Mouse (Mus musculus): ENCODE measurements around the gene Setdb1. TPM values are rescaled to one million over a fixed set of nuclear protein-coding genes. Genes with fewer than 3 reads are reported as not detected.

The Setdb1 gene
- polyA plus RNA-seq, 1 experiment from 2014 or later = 31.6 TPM

GRCm38 (mm10) chr3:95315094-95315843, 41.7 kb downstream of the Setdb1 start:
- Histone ChIP-seq H3K9ac (ENCODE audit: low read depth, low read length) (peak overlapping the region; percentile 99), H3K27ac (ENCODE audit: low read depth, low read length) (peak overlapping the region; percentile 96), H3K9me3 (replicated peaks; ENCODE audit: control insufficient read depth, low read length) (no peaks in the 10 kb centered on the region), H3K36me3 (ENCODE audit: control insufficient read depth, insufficient read depth, low read length) (no peaks in the 10 kb centered on the region), H3K4me2 (peak overlapping the region; percentile 94), H3K4me3 (ENCODE audit: low read depth, low read length) (peak overlapping the region; percentile 91), H3K4me1 (ENCODE audit: control insufficient read depth, insufficient read depth, low read length) (peaks cover 45% of the 10 kb centered on the region), H3K27me3 (ENCODE audit: control insufficient read depth, insufficient read depth, low read length) (no peaks in the 10 kb centered on the region)
- ATAC-seq (replicated peaks; ENCODE audit: insufficient number of reproducible peaks, low FRiP score, low TSS enrichment) = peak; percentile 88
- under 1% methylated on average over 62 of the region's 71 CpGs for WGBS (ENCODE audit: insufficient replicate concordance)

DNA sequence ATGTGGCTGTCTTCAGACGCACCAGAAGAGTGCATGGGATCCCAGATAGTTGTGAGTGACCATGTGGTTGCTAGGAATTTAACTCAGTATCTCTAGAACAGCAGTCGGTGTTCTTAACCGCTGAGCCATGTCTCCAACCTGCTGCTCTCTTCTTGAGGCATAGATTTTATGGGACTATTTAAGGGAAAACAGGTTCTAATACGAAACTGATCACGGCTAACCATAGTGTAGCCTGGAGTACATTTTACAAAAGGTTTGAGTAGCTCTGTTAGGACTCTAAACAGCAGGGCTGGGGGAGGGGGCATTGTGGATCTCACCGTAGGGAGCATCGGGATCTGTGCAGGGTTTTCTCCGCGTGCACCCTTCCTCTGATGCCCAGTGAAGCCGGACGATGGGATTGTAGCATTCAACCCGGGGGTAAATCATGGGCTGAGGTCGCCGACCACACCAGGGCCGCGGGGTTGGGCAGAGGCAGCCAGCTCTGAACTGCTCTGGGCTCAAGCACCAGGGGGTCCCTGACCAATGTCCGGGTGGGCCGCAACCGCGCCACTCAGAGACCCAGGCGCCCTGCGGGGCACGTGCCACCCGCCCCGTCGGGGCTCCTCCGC, 42.4 kb downstream of the Setdb1 start, which contains the start of gene Cers2:
Gene Cers2 (plus strand): TSS at position 306 of the 608 bp plus-strand sequence.
- H3K27me3 ChIP-seq (ENCODE audit: control insufficient read depth, insufficient read depth, low read length) = no peaks in the 10 kb centered on the region
- H3K27ac ChIP-seq (ENCODE audit: low read depth, low read length) = peak within 1 kb of the TSS; percentile 96
- H3K36me3 ChIP-seq (ENCODE audit: control insufficient read depth, insufficient read depth, low read length) = no peaks in the 10 kb centered on the region
- peak within 1 kb of the TSS; percentile 99 for H3K9ac ChIP-seq (ENCODE audit: low read depth, low read length)
- no peak for ATAC-seq (replicated peaks; ENCODE audit: insufficient number of reproducible peaks, low FRiP score, low TSS enrichment)
- H3K4me2 ChIP-seq = peak within 1 kb of the TSS; percentile 94
- 2% methylated on average over 23 of the region's 27 CpGs for WGBS (ENCODE audit: insufficient replicate concordance)
- H3K4me1 ChIP-seq (ENCODE audit: control insufficient read depth, insufficient read depth, low read length) = peaks cover 41% of the 10 kb centered on the region
- H3K4me3 ChIP-seq (ENCODE audit: low read depth, low read length) = peak within 1 kb of the TSS; percentile 91
- H3K9me3 ChIP-seq (replicated peaks; ENCODE audit: control insufficient read depth, low read length) = no peaks in the 10 kb centered on the region

- ATAC-seq (replicated peaks; ENCODE audit: insufficient number of reproducible peaks, low FRiP score, low TSS enrichment) = no peak
- H3K27ac ChIP-seq (ENCODE audit: low read depth, low read length) = no peak overlapping the region
- no peaks in the 10 kb centered on the region for H3K36me3 ChIP-seq (ENCODE audit: control insufficient read depth, insufficient read depth, low read length)
- peak overlapping the region; percentile 99; the same call in 1 of the 2 replicates for H3K9ac ChIP-seq (ENCODE audit: low read depth, low read length)
- no peaks in the 10 kb centered on the region for H3K27me3 ChIP-seq (ENCODE audit: control insufficient read depth, insufficient read depth, low read length)
- WGBS (ENCODE audit: insufficient replicate concordance) = 63% methylated on average over 6 of the region's 6 CpGs
- no peaks in the 10 kb centered on the region for H3K9me3 ChIP-seq (replicated peaks; ENCODE audit: control insufficient read depth, low read length)
- H3K4me3 ChIP-seq (ENCODE audit: low read depth, low read length) = peak overlapping the region; percentile 91
- H3K4me2 ChIP-seq = peak overlapping the region; percentile 94
- peaks cover 37% of the 10 kb centered on the region for H3K4me1 ChIP-seq (ENCODE audit: control insufficient read depth, insufficient read depth, low read length)
Observed at GRCm38 (mm10) chr3:95314075-95314474, 42.9 kb downstream of the Setdb1 start.

DNA sequence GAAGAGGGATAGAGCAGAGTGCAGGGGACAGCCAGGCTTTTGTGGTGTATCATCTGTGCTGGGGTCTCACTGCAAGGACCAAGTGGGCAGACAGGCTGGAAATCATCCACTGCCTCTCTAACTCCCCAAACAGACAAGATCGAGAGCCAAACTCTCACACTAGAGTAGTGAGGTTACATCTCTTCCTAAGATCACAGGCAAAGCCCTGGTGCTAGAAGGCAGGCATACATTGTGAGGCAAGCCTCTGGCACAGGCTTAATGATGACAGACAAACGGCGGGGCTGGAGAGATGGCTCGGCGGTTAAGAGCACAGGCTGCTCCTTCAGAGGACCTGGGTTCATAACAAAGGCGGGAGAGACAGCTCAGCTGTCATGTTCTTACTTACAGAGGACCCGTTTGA, 43.5 kb downstream of the Setdb1 start:
- H3K9ac ChIP-seq (ENCODE audit: low read depth, low read length) = peak overlapping the region; percentile 46; the same call in 1 of the 2 replicates
- no peaks in the 10 kb centered on the region for H3K9me3 ChIP-seq (replicated peaks; ENCODE audit: control insufficient read depth, low read length)
- H3K4me2 ChIP-seq = peak overlapping the region; percentile 40
- 37% methylated on average over 7 of the region's 7 CpGs for WGBS (ENCODE audit: insufficient replicate concordance)
- H3K4me3 ChIP-seq (ENCODE audit: low read depth, low read length) = no peak overlapping the region
- H3K4me1 ChIP-seq (ENCODE audit: control insufficient read depth, insufficient read depth, low read length) = peaks cover 31% of the 10 kb centered on the region
- no peaks in the 10 kb centered on the region for H3K27me3 ChIP-seq (ENCODE audit: control insufficient read depth, insufficient read depth, low read length)
- ATAC-seq (replicated peaks; ENCODE audit: insufficient number of reproducible peaks, low FRiP score, low TSS enrichment) = no peak
- H3K27ac ChIP-seq (ENCODE audit: low read depth, low read length) = peak overlapping the region; percentile 35; the same call in 1 of the 2 replicates
- no peaks in the 10 kb centered on the region for H3K36me3 ChIP-seq (ENCODE audit: control insufficient read depth, insufficient read depth, low read length)

DNA sequence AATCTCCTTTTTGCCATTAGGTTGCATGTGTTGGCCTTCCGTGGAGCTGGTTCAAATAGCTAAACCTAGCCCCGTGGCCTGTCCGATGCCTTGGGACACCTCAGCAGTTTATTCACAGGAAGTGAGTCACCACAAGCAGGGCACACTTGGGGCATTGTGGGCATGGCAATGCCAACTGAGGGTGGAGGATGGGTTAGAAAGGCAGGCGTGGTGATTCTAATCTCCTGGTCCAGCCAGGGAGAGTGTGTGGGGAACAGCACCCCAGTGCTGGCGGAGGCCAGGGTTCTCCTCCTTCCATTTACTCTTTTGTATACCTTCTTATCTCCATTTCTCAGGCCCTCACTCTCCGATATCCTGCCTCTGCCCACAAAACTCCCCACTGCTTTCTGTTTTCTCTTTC, 44.4 kb downstream of the Setdb1 start:
- Histone ChIP-seq H3K27me3 (ENCODE audit: control insufficient read depth, insufficient read depth, low read length) (no peaks in the 10 kb centered on the region), H3K27ac (ENCODE audit: low read depth, low read length) (no peak overlapping the region; the same call in 1 of the 2 replicates), H3K9me3 (replicated peaks; ENCODE audit: control insufficient read depth, low read length) (no peaks in the 10 kb centered on the region), H3K4me2 (peak overlapping the region; percentile 31), H3K9ac (ENCODE audit: low read depth, low read length) (no peak overlapping the region), H3K4me3 (ENCODE audit: low read depth, low read length) (no peak overlapping the region; the same call in 1 of the 2 replicates), H3K4me1 (ENCODE audit: control insufficient read depth, insufficient read depth, low read length) (peaks cover 24% of the 10 kb centered on the region), H3K36me3 (ENCODE audit: control insufficient read depth, insufficient read depth, low read length) (no peaks in the 10 kb centered on the region)
- no peak for ATAC-seq (replicated peaks; ENCODE audit: insufficient number of reproducible peaks, low FRiP score, low TSS enrichment)
- 44% methylated on average over 6 of the region's 6 CpGs for WGBS (ENCODE audit: insufficient replicate concordance)

DNA sequence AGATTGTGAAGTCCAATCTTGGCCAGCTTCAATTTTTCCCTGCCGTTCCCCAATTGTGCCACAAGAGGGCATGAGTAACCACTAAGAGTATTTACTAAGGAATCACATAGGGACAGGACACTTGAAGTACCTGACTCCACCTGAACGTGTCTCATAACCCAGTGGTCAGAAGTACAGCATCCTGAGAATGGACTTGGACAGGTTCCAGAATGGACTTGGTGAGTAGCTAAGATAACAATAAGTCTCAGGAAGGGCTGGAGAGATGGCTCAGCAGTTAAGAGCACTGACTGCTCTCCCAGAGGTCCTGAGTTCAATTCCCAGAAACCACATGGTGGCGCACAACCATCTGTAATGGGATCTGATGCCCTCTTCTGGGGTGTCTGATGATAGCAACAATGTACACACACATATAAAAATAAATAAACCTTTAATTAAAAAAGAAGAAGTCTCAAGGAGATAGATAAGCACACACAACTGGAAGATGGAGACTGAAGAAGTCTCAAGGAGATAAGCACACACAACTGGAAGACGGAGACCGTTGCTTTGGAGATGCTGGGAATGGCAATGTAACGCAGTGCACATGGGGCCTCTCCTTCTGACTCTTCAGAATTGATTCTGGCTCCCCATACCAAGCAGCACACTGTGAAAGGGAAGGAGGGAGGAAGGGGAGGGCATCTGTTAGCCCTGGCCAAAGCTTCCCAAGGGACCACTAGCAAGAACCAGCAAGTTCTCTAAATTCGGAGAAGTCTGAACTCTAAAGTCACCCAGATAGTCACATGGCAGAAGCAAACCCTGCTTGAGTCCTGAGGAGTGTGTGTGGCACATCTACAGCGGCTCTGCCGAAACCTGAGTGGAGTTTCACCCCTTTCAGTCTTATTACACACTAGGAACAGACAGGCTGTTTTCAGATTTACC, 45.8 kb downstream of the Setdb1 start:
- 65% methylated on average over 9 of the region's 9 CpGs for WGBS (ENCODE audit: insufficient replicate concordance)
- no peak overlapping the region for H3K27ac ChIP-seq (ENCODE audit: low read depth, low read length)
- H3K9me3 ChIP-seq (replicated peaks; ENCODE audit: control insufficient read depth, low read length) = no peaks in the 10 kb centered on the region
- no peak overlapping the region for H3K4me2 ChIP-seq
- H3K27me3 ChIP-seq (ENCODE audit: control insufficient read depth, insufficient read depth, low read length) = no peaks in the 10 kb centered on the region
- ATAC-seq (replicated peaks; ENCODE audit: insufficient number of reproducible peaks, low FRiP score, low TSS enrichment) = no peak
- H3K36me3 ChIP-seq (ENCODE audit: control insufficient read depth, insufficient read depth, low read length) = no peaks in the 10 kb centered on the region
- no peak overlapping the region for H3K4me3 ChIP-seq (ENCODE audit: low read depth, low read length)
- H3K4me1 ChIP-seq (ENCODE audit: control insufficient read depth, insufficient read depth, low read length) = peaks cover 23% of the 10 kb centered on the region
- no peak overlapping the region for H3K9ac ChIP-seq (ENCODE audit: low read depth, low read length)

DNA sequence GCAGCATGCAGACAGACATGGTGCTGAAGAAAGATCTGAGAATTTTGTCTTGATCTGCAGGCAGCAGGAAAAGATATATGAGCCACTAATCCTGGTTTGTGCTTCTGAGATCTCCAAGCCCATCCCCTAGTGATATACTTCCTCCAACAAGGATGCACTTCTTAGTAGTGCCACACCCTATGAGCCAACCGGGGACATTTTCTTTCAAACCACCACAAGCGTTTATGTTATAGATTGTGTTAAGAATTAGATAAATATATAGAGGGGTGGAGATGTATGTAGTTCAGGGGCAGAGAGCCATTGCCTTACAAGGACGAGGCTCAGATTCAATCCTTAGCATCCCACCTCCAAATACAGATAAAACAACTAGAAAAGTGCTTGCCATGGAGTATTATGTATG, 46.5 kb downstream of the Setdb1 start:
- ATAC-seq (replicated peaks; ENCODE audit: insufficient number of reproducible peaks, low FRiP score, low TSS enrichment) = no peak
- no peaks in the 10 kb centered on the region for H3K9me3 ChIP-seq (replicated peaks; ENCODE audit: control insufficient read depth, low read length)
- WGBS (ENCODE audit: insufficient replicate concordance) = 58% methylated on average over 3 of the region's 3 CpGs
- no peaks in the 10 kb centered on the region for H3K27me3 ChIP-seq (ENCODE audit: control insufficient read depth, insufficient read depth, low read length)
- H3K4me1 ChIP-seq (ENCODE audit: control insufficient read depth, insufficient read depth, low read length) = peaks cover 22% of the 10 kb centered on the region
- no peak overlapping the region for H3K9ac ChIP-seq (ENCODE audit: low read depth, low read length)
- H3K4me2 ChIP-seq = no peak overlapping the region
- H3K4me3 ChIP-seq (ENCODE audit: low read depth, low read length) = no peak overlapping the region
- H3K27ac ChIP-seq (ENCODE audit: low read depth, low read length) = no peak overlapping the region
- no peaks in the 10 kb centered on the region for H3K36me3 ChIP-seq (ENCODE audit: control insufficient read depth, insufficient read depth, low read length)

- no peaks in the 10 kb centered on the region for H3K27me3 ChIP-seq (ENCODE audit: control insufficient read depth, insufficient read depth, low read length)
- no peak within 1 kb of the TSS; the same call in 1 of the 2 replicates for H3K4me2 ChIP-seq
- H3K9ac ChIP-seq (ENCODE audit: low read depth, low read length) = no peak within 1 kb of the TSS
- H3K27ac ChIP-seq (ENCODE audit: low read depth, low read length) = 0 out of 2 replicates have a peak within 1 kb of the TSS, but pooled peaks have one; percentile 12
- peaks cover 11% of the 10 kb centered on the region; the same call in 1 of the 2 replicates for H3K4me1 ChIP-seq (ENCODE audit: control insufficient read depth, insufficient read depth, low read length)
- no peak; the same call in 1 of the 2 replicates for ATAC-seq (replicated peaks; ENCODE audit: insufficient number of reproducible peaks, low FRiP score, low TSS enrichment)
- no peak within 1 kb of the TSS for H3K4me3 ChIP-seq (ENCODE audit: low read depth, low read length)
- no peaks in the 10 kb centered on the region for H3K9me3 ChIP-seq (replicated peaks; ENCODE audit: control insufficient read depth, low read length)
- no peaks in the 10 kb centered on the region for H3K36me3 ChIP-seq (ENCODE audit: control insufficient read depth, insufficient read depth, low read length)
- WGBS (ENCODE audit: insufficient replicate concordance) = 42% methylated on average over 7 of the region's 7 CpGs
Observed at GRCm38 (mm10) chr3:95307100-95307499, 49.9 kb downstream of the Setdb1 start, which contains the start of gene Anxa9. TSS of gene Anxa9 (minus strand) at chr3:95307176.

Data from heart, embryonic 11.5 days (tissue).